Comparison of ENCODE assay signal across 9 mouse cellular contexts in genomic region chr11:116218737-116219400, GRCm38 (mm10). TPM values are rescaled to one million over a fixed set of nuclear protein-coding genes. Genes with fewer than 3 reads are reported as not detected.
DNase-seq lines count a peak whose midpoint lies in the region; ATAC-seq lines count a peak whose summit lies in the region.
"Had no signal": no experiment of that assay in that cellular context is flagged by ENCODE, and none has a peak within 500 bp of the region (broad histone marks: within the 10 kb centered on the region; RNA-seq: fewer than 3 reads in every experiment).

No protein-coding gene starts in this region.

- H3K27ac ChIP-seq in hindbrain, embryonic 12.5 days = peak overlapping the region; percentile 52
- H3K27ac ChIP-seq in lung, embryonic 15.5 days = peak overlapping the region; percentile 93

- 0 out of 2 replicates have a peak, but pooled peaks cover 3% of the 10 kb centered on the region for H3K9me3 ChIP-seq in hindbrain, embryonic 12.5 days (replicated peaks)
- no peaks in the 10 kb centered on the region for H3K9me3 ChIP-seq in lung, embryonic 15.5 days

- peaks cover 19% of the 10 kb centered on the region for H3K4me1 ChIP-seq in hindbrain, embryonic 12.5 days
- H3K4me1 ChIP-seq in lung, embryonic 15.5 days = peaks cover 39% of the 10 kb centered on the region

- no peak overlapping the region for H3K9ac ChIP-seq in hindbrain, embryonic 12.5 days
- H3K9ac ChIP-seq in lung, embryonic 15.5 days = 0 out of 2 replicates have a peak overlapping the region, but pooled peaks have one; percentile 5

- 59% methylated on average over 7 of the region's 7 CpGs for WGBS in hindbrain, embryonic 12.5 days
- WGBS in lung, embryonic 15.5 days = 26% methylated on average over 7 of the region's 7 CpGs

- peak; percentile 30; the same call in 1 of the 2 replicates for ATAC-seq in hindbrain, embryonic 12.5 days (ENCODE audit: low FRiP score)
- peak; percentile 89 for ATAC-seq in lung, embryonic 15.5 days (ENCODE audit: borderline replicate concordance, extremely low read depth, low FRiP score, low TSS enrichment)
- no peak for ATAC-seq in megakaryocyte-erythroid progenitor cell, adult 5-6 weeks (replicated peaks; ENCODE audit: low FRiP score, low TSS enrichment, poor library complexity, severe bottlenecking)

- peaks cover 36% of the 10 kb centered on the region for H3K27me3 ChIP-seq in hindbrain, embryonic 12.5 days
- peaks cover 35% of the 10 kb centered on the region for H3K27me3 ChIP-seq in lung, embryonic 15.5 days

- no peak overlapping the region for H3K4me2 ChIP-seq in hindbrain, embryonic 12.5 days (replicated peaks)
- H3K4me2 ChIP-seq in lung, embryonic 15.5 days = peak overlapping the region; percentile 23; the same call in 1 of the 2 replicates

- H3K36me3 ChIP-seq in hindbrain, embryonic 12.5 days = peaks cover 7% of the 10 kb centered on the region; the same call in 1 of the 2 replicates
- no peaks in the 10 kb centered on the region for H3K36me3 ChIP-seq in lung, embryonic 15.5 days

- H3K4me3 ChIP-seq in hindbrain, embryonic 12.5 days = no peak overlapping the region
- no peak overlapping the region for H3K4me3 ChIP-seq in lung, embryonic 15.5 days
- H3K4me3 ChIP-seq: erythroblast, embryonic 14.5 days had no signal

- peak; percentile 97 to 98 for DNase-seq in adrenal gland, adult (ENCODE audit: inconsistent age in 2 of 2, low spot score in 1 of 2)
- DNase-seq in cerebellum, postnatal 10 days = peak; percentile 85 to 87
- DNase-seq in frontal cortex, postnatal 36 days (ENCODE audit: low spot score in 2 of 2) = peak; percentile 80 to 82
- peak; percentile 91 for DNase-seq in layer of hippocampus, adult 9-11 months
- peak; percentile 89 for DNase-seq in right cerebral cortex, adult 18-20 months

RNA-seq across cellular contexts. Expression of gene Evpl, which starts 19.0 kb away (rescaled TPM):
- 1.0 and 1.3 TPM in 2 replicates for polyA plus RNA-seq in hindbrain, embryonic 12.5 days (2016; fragmentation: Nextera tagmentation; extraction: Ambion mirVana)
- 5.8 and 6.4 TPM in 2 replicates for polyA plus RNA-seq in lung, embryonic 15.5 days (2015; fragmentation: Nextera tagmentation; extraction: Ambion mirVana)
- total RNA-seq in megakaryocyte-erythroid progenitor cell, adult 5-6 weeks (2014; fragmentation: Nextera tagmentation) = 0.32 TPM in 1 of 2 replicates, not detected in the other
- 0.69 and 0.80 TPM in 2 replicates for total RNA-seq in megakaryocyte-erythroid progenitor cell, adult 5-6 weeks (2017)

RNA-seq across cellular contexts. Expression of gene Acox1, which starts 20.0 kb away (rescaled TPM):
- polyA plus RNA-seq in hindbrain, embryonic 12.5 days (2016; fragmentation: Nextera tagmentation; extraction: Ambion mirVana) = 43.8 and 45.9 TPM in 2 replicates
- 19.6 and 21.2 TPM in 2 replicates for polyA plus RNA-seq in lung, embryonic 15.5 days (2015; fragmentation: Nextera tagmentation; extraction: Ambion mirVana)
- 18.2 and 21.3 TPM in 2 replicates for total RNA-seq in megakaryocyte-erythroid progenitor cell, adult 5-6 weeks (2014; fragmentation: Nextera tagmentation)
- 19.9 and 27.1 TPM in 2 replicates for total RNA-seq in megakaryocyte-erythroid progenitor cell, adult 5-6 weeks (2017)

RNA-seq across cellular contexts. Expression of gene Ten1, which starts 20.2 kb away (rescaled TPM):
- 57.4 and 63.1 TPM in 2 replicates for polyA plus RNA-seq in hindbrain, embryonic 12.5 days (2016; fragmentation: Nextera tagmentation; extraction: Ambion mirVana)
- 77.5 and 78.3 TPM in 2 replicates for polyA plus RNA-seq in lung, embryonic 15.5 days (2015; fragmentation: Nextera tagmentation; extraction: Ambion mirVana)
- 82.7 and 85.5 TPM in 2 replicates for total RNA-seq in megakaryocyte-erythroid progenitor cell, adult 5-6 weeks (2014; fragmentation: Nextera tagmentation)
- total RNA-seq in megakaryocyte-erythroid progenitor cell, adult 5-6 weeks (2017) = 28.1 and 28.8 TPM in 2 replicates

RNA-seq across cellular contexts. Expression of gene Fbf1, which starts 50.9 kb away (rescaled TPM):
- polyA plus RNA-seq in hindbrain, embryonic 12.5 days (2016; fragmentation: Nextera tagmentation; extraction: Ambion mirVana) = 80.7 and 80.9 TPM in 2 replicates
- polyA plus RNA-seq in lung, embryonic 15.5 days (2015; fragmentation: Nextera tagmentation; extraction: Ambion mirVana) = 29.7 and 35.9 TPM in 2 replicates
- total RNA-seq in megakaryocyte-erythroid progenitor cell, adult 5-6 weeks (2014; fragmentation: Nextera tagmentation) = 27.2 and 30.0 TPM in 2 replicates
- total RNA-seq in megakaryocyte-erythroid progenitor cell, adult 5-6 weeks (2017) = 21.6 and 32.0 TPM in 2 replicates

RNA-seq across cellular contexts. Expression of gene Srp68, which starts 55.1 kb away (rescaled TPM):
- polyA plus RNA-seq in hindbrain, embryonic 12.5 days (2016; fragmentation: Nextera tagmentation; extraction: Ambion mirVana) = 85.2 and 88.0 TPM in 2 replicates
- polyA plus RNA-seq in lung, embryonic 15.5 days (2015; fragmentation: Nextera tagmentation; extraction: Ambion mirVana) = 89.8 and 95.4 TPM in 2 replicates
- 68.2 and 80.6 TPM in 2 replicates for total RNA-seq in megakaryocyte-erythroid progenitor cell, adult 5-6 weeks (2014; fragmentation: Nextera tagmentation)
- total RNA-seq in megakaryocyte-erythroid progenitor cell, adult 5-6 weeks (2017) = 43.9 and 64.9 TPM in 2 replicates
